22 mouse cellular contexts compared by ENCODE assay signal in the genomic region with DNA sequence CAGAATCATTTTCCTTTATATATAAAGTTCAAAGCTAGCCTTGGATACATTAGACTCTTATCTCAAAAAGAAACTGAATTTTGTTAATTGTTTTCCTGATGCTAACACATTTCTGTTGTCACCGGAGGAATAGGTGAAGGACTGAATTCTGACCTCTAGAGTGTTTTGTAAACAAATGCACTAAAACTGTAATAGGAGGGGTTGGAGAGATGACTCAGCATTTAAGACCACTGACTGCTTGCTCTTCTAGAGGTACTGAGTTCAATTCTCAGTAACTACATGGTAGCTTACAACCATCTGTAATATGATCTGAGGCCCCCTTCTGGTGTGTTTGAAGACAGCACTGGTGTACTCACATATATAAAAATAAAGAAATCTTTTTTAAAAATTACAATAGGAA.
"Had no signal": no experiment of that assay in that cellular context is flagged by ENCODE, and none has a peak within 500 bp of the region (broad histone marks: within the 10 kb centered on the region; RNA-seq: fewer than 3 reads in every experiment).

No protein-coding gene starts in this region.

- ATAC-seq: liver, postnatal 0 days; lung, postnatal 0 days; midbrain, embryonic 15.5 days had no signal

- H3K4me1 ChIP-seq: limb, embryonic 12.5 days; limb, embryonic 15.5 days; midbrain, embryonic 12.5 days; midbrain, embryonic 15.5 days; neural tube, embryonic 12.5 days; neural tube, embryonic 15.5 days; stomach, embryonic 15.5 days had no signal

- H3K4me3 ChIP-seq: limb, embryonic 12.5 days; limb, embryonic 15.5 days; midbrain, embryonic 12.5 days; midbrain, embryonic 15.5 days; neural tube, embryonic 12.5 days; neural tube, embryonic 15.5 days; stomach, embryonic 15.5 days had no signal

- H3K27ac ChIP-seq: limb, embryonic 12.5 days; limb, embryonic 15.5 days; liver, embryonic 14.5 days; macrophage; midbrain, embryonic 12.5 days; midbrain, embryonic 15.5 days; neural tube, embryonic 12.5 days; neural tube, embryonic 15.5 days; stomach, embryonic 15.5 days had no signal

- H3K9me3 ChIP-seq: limb, embryonic 12.5 days; limb, embryonic 15.5 days; midbrain, embryonic 12.5 days; midbrain, embryonic 15.5 days; neural tube, embryonic 12.5 days; neural tube, embryonic 15.5 days; stomach, embryonic 15.5 days had no signal

- H3K4me2 ChIP-seq: limb, embryonic 12.5 days; limb, embryonic 15.5 days; liver, embryonic 11.5 days; lung, embryonic 14.5 days; midbrain, embryonic 12.5 days; midbrain, embryonic 15.5 days; neural tube, embryonic 12.5 days; neural tube, embryonic 15.5 days; stomach, embryonic 15.5 days had no signal

- H3K36me3 ChIP-seq: limb, embryonic 12.5 days; limb, embryonic 15.5 days; midbrain, embryonic 12.5 days; midbrain, embryonic 15.5 days; neural tube, embryonic 15.5 days; stomach, embryonic 15.5 days had no signal

- H3K9ac ChIP-seq: limb, embryonic 12.5 days; limb, embryonic 15.5 days; liver, embryonic 14.5 days; liver, postnatal 0 days; lung, embryonic 14.5 days; midbrain, embryonic 12.5 days; midbrain, embryonic 15.5 days; neural tube, embryonic 12.5 days; neural tube, embryonic 15.5 days; stomach, embryonic 15.5 days had no signal

- H3K27me3 ChIP-seq: limb, embryonic 12.5 days; limb, embryonic 15.5 days; midbrain, embryonic 12.5 days; midbrain, embryonic 15.5 days; neural tube, embryonic 12.5 days; neural tube, embryonic 15.5 days; stomach, embryonic 15.5 days had no signal

- DNase-seq: kidney, adult 2 months; kidney, postnatal 10 days; kidney, postnatal 36 days; left cerebral cortex, postnatal 4 days; liver, postnatal 0 days; lung, embryonic 14.5 days; right cerebral cortex, adult 18-20 months; right cerebral cortex, postnatal 14 days; right cerebral cortex, postnatal 4 days; spleen, adult 18-20 months; thymus, postnatal 25 days had no signal
